Mouse (Mus musculus): ENCODE measurements around the gene Kcnn4. TPM values are rescaled to one million over a fixed set of nuclear protein-coding genes. Genes with fewer than 3 reads are reported as not detected.
"Not testable (repeated sequence)": the region's sequence is repeated elsewhere in the genome, so short reads cannot be mapped to it uniquely, and the experiment has no call there.

The Kcnn4 gene
- polyA plus RNA-seq, 1 experiment from 2014 or later = 1.4 TPM

DNA sequence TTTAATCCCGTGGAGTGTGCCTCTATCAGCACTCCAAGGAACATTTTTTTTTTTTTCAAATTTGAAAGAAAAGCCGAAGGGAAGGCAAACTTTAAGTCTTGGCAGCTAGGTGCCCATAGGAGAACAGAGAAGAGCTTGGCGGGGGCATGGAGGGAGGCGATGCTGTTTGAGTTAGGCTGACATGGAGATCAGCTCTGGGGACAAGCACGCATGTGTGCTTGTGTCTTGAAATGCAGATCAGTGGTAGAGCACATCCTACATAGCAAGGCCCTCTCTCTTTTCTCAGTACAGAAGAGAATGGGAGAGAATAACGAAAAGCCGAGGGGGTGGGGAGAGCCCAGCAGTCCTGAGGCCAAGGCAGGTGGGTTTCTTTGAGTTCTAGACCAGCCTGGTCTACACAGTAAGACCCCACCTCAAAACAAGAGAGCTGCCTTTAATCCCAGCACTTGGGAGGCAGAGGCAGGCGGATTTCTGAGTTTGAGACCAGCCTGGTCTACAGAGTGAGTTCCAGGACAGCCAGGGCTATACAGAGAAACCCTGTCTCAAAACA is 28.4 kb downstream of the Kcnn4 start:
- no peak overlapping the region for H3K4me3 ChIP-seq

DNA sequence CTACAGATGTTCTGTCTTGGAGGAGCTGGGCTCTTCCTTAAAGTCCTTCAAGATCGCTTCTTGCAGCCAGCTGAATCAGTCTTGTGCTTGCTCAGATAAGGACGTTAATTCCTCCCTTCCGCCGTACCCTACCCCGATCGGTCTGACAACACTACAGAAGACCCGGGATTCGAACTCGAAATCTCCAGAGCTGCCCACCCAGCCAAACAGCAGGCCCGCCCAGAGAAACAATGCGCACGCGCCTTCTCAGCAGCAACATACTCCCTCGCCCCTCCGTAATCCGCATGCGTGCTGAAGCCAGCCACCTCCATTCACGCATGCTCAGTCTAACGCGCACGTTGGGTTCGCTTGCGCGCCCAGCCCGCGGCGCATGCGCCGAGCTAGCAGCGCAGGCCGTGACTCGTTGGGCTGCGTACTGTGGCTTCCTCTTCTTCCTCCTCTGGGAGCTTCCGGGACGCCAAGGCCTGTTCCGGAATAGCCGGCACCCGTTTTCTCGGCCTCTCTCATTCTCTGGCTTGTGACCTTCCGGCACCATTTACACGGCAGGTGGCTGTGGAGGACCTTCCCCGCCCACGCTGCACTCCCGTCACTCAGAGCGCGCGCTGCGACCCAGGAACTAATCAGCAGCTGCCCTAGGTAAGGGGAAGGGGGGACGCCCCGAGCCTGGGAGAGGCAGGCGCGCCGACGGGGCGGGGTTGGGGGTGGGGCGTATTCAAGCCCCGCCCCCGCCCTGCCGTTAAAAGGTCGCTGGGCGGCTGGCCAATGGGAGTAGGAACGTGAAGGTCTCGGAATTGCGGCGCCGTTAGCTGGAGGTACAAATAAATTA is 29.4 kb downstream of the Kcnn4 start, which contains the start of gene Smg9:
Gene Smg9, plus strand, starts transcription at position 364 of the 826 bp plus-strand sequence.
- ATAC-seq (ENCODE audit: low FRiP score, low read depth) = peak; percentile 94
- Histone ChIP-seq H3K9me3 (peaks cover 8% of the 10 kb centered on the region; the same call in 1 of the 2 replicates), H3K27ac (peak within 1 kb of the TSS; percentile 94), H3K4me2 (replicated peaks) (peak within 1 kb of the TSS; percentile 68), H3K4me1 (peaks cover 24% of the 10 kb centered on the region), H3K9ac (peak within 1 kb of the TSS; percentile 69), H3K27me3 (no peaks in the 10 kb centered on the region), H3K36me3 (peaks cover 22% of the 10 kb centered on the region), H3K4me3 (peak within 1 kb of the TSS; percentile 61)
- WGBS = 2% methylated on average over 66 of the region's 66 CpGs

More for the DNA sequence above, 28.4 kb downstream of the Kcnn4 start:
- Histone ChIP-seq H3K4me2 (replicated peaks) (no peak overlapping the region), H3K9me3 (peaks cover 8% of the 10 kb centered on the region; the same call in 1 of the 2 replicates), H3K36me3 (peaks cover 14% of the 10 kb centered on the region), H3K4me1 (peaks cover 26% of the 10 kb centered on the region), H3K27me3 (no peaks in the 10 kb centered on the region), H3K27ac (no peak overlapping the region), H3K9ac (no peak overlapping the region)
- no peak for ATAC-seq (ENCODE audit: low FRiP score, low read depth)
- 92% methylated on average over 8 of the region's 8 CpGs for WGBS

DNA sequence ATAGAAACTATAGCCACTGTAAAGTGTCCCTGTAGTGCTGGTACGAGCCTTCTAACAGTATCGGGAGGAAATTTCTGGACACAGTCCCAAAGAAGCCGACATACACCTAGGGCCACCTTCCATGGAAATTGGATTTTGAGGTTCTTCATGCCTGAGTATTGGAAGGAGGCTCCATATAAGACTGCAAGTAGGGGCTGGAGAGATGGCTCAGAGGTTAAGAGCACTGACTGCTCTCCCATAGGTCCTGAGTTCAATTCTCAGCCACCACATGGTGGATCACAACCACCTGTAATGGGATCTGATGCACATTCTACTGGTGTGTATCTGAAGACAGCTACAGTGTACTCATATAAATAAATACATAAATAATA is 30.0 kb downstream of the Kcnn4 start:
- Histone ChIP-seq H3K9ac (peak overlapping the region; percentile 69), H3K36me3 (peaks cover 28% of the 10 kb centered on the region), H3K4me2 (replicated peaks) (peak overlapping the region; percentile 68), H3K27ac (peak overlapping the region; percentile 94), H3K4me1 (peaks cover 18% of the 10 kb centered on the region), H3K27me3 (no peaks in the 10 kb centered on the region), H3K4me3 (peak overlapping the region; percentile 61), H3K9me3 (peaks cover 8% of the 10 kb centered on the region; the same call in 1 of the 2 replicates)
- 17% methylated on average over 3 of the region's 3 CpGs for WGBS
- peak; percentile 7; the same call in 1 of the 2 replicates for ATAC-seq (ENCODE audit: low FRiP score, low read depth)

DNA sequence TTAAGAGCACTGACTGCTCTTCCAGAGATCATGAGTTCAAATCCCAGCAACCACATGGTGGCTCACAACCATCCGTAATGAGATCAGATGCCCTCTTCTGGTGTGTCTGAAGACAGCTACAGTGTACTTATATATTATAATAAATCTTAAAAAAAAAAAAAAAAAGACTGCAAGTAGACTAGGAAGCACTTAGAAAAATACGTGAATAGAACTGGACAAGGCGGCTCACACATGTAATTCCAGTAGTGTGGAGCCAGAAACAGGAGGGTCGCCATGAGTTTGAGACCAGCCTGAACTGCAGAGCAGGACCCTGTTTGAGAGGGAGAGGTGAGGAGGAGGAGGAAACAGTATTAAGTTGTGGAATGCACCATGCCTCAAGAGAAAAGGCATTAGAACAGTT is 30.4 kb downstream of the Kcnn4 start:
- H3K9ac ChIP-seq; H3K27me3 ChIP-seq; ATAC-seq (ENCODE audit: low FRiP score, low read depth); H3K9me3 ChIP-seq; H3K27ac ChIP-seq: not testable (repeated sequence)
- H3K4me2 ChIP-seq (replicated peaks) = peak overlapping the region; percentile 68
- peaks cover 32% of the 10 kb centered on the region for H3K36me3 ChIP-seq
- peaks cover 14% of the 10 kb centered on the region for H3K4me1 ChIP-seq
- peak overlapping the region; percentile 61 for H3K4me3 ChIP-seq
- 97% methylated on average over 4 of the region's 4 CpGs for WGBS

DNA sequence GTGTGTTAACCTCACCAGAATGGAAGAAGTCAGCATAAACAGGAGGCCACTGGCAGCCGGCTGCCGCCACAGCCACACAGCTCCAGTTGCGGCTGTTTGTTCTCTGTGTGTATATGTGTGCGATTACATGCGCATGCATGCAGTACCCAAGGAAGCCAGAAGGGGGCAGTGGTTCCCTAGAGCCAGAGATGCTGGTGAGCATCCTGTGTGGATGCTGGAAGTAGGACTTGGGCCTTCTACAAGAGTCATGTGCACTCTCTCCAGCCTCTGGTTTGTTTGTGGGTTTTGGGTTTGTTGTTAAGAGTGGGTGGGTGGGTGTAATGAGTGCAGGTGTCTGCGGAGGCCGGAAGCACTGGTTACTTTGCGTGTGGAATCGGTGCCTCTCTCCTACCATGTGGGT is 32.8 kb downstream of the Kcnn4 start:
- peaks cover 30% of the 10 kb centered on the region for H3K4me1 ChIP-seq
- H3K27ac ChIP-seq = no peak overlapping the region
- H3K4me2 ChIP-seq (replicated peaks) = no peak overlapping the region
- H3K36me3 ChIP-seq = peaks cover 47% of the 10 kb centered on the region
- no peak for ATAC-seq (ENCODE audit: low FRiP score, low read depth)
- no peak overlapping the region for H3K4me3 ChIP-seq
- H3K27me3 ChIP-seq = no peaks in the 10 kb centered on the region
- 97% methylated on average over 9 of the region's 9 CpGs for WGBS
- H3K9ac ChIP-seq = no peak overlapping the region
- peaks cover 8% of the 10 kb centered on the region; the same call in 1 of the 2 replicates for H3K9me3 ChIP-seq

DNA sequence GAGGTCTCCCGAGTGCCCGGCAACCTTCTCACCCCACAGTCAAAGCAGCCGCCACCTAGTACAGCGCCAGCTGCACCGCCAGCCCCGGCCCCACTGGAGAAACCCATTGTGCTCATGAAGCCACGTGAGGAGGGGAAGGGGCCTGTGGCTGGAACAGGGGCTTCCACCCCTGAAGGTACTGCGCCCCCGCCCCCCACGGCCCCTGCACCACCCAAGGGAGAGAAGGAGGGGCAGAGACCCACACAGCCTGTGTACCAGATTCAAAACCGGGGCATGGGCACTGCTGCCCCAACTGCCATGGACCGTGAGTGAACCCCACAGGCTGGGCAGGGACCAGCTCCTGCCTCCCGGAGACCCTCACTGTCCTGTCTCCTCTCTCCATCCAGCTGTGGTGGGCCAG is 35.6 kb downstream of the Kcnn4 start:
- peaks cover 29% of the 10 kb centered on the region for H3K4me1 ChIP-seq
- ATAC-seq (ENCODE audit: low FRiP score, low read depth) = no peak
- H3K27me3 ChIP-seq = no peaks in the 10 kb centered on the region
- no peak overlapping the region for H3K9ac ChIP-seq
- H3K4me3 ChIP-seq = no peak overlapping the region
- peaks cover 57% of the 10 kb centered on the region for H3K36me3 ChIP-seq
- no peak overlapping the region for H3K27ac ChIP-seq
- H3K9me3 ChIP-seq = peaks cover 8% of the 10 kb centered on the region; the same call in 1 of the 2 replicates
- no peak overlapping the region for H3K4me2 ChIP-seq (replicated peaks)
- over 99% methylated on average over 13 of the region's 13 CpGs for WGBS

DNA sequence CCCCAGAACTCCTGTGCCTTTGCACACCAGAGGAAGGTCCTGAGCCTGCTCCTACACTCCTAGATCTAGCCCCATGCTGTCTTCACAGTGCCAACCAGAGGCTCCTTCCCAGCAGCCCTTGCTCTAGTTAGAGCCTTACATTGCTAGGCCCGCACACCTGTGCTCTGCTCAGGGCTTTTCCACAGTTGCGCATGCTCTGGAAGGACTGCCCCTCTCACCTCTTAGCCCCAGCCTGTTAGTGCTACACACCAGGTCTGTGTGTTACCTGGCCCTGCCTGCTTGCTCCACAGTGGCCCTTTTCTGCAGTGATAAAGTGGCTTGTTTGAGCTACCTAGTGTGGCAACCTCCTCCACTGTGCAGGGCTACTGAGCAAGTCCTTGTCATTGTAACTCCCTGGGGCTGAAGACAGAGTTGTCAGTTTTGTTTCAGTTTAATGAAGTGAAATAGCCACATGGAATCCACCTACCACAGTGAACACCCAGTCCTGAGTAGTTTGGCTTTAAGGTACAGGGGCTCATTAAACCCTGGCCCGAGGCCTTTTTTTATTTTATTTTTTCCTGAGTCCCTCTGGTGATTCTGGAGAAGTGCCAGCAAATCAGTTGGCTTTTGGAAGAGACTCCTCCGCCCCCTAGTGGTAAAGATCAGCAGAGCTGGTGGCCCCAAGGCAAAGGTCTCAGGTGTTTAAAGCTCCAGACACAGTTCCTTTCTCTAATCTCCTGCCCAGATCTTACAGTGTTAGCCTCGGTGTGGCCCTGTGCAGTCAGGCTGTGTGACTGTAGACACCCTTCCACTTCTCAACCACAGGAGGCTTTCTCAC is 36.7 kb downstream of the Kcnn4 start:
- H3K9ac ChIP-seq = peak overlapping the region; percentile 20; the same call in 1 of the 2 replicates
- peaks cover 23% of the 10 kb centered on the region for H3K4me1 ChIP-seq
- H3K27me3 ChIP-seq = no peaks in the 10 kb centered on the region
- peak; percentile 37; the same call in 1 of the 2 replicates for ATAC-seq (ENCODE audit: low FRiP score, low read depth)
- no peak overlapping the region for H3K4me3 ChIP-seq
- H3K27ac ChIP-seq = peak overlapping the region; percentile 49; the same call in 1 of the 2 replicates
- H3K4me2 ChIP-seq (replicated peaks) = no peak overlapping the region
- peaks cover 59% of the 10 kb centered on the region for H3K36me3 ChIP-seq
- 32% methylated on average over 5 of the region's 5 CpGs for WGBS
- peaks cover 8% of the 10 kb centered on the region; the same call in 1 of the 2 replicates for H3K9me3 ChIP-seq

DNA sequence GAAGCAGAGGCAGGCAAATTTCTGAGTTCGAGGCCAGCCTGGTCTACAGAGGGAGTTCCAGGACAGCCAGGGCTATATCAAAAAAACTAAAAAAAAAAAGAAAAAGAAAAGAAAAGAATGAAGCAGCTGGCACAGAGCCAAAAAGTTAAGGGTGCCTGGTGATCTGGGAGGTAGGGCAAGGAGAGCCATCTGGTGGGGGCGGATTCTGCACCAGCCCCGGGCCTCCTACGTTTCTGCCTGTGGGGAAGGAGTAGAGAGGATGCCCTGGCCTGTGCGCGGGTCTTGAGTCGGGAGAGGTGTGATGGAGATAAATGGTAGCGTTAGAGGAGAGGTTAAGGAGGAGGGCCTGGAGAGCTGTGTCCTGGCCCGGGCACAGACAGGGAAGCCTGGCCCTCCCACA is 38.1 kb downstream of the Kcnn4 start:
- Histone ChIP-seq H3K9ac (no peak overlapping the region), H3K27ac (no peak overlapping the region), H3K27me3 (no peaks in the 10 kb centered on the region), H3K9me3 (no peaks in the 10 kb centered on the region), H3K4me3 (no peak overlapping the region), H3K36me3 (peaks cover 56% of the 10 kb centered on the region), H3K4me2 (replicated peaks) (no peak overlapping the region), H3K4me1 (peaks cover 23% of the 10 kb centered on the region)
- WGBS = 84% methylated on average over 9 of the region's 9 CpGs
- no peak for ATAC-seq (ENCODE audit: low FRiP score, low read depth)

DNA sequence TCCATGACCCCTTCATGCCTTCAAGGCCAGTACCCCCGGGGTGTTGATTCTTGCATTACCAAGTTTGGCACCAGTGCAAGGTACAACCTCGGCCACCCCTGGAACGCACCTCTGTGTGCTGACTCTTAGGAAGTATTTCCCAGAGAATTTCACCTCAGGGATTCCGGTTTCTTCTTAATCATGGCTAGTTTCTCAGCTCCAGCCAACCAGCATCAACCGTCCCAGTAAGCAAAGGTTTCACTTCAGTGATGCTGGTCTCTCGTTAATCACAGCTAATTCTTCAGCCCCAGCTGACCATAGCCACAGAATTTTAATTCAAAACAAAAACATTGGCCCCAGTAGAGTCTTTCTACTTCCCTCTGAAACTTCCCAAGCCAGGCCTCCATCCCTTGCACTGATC is 40.1 kb downstream of the Kcnn4 start:
- no peak for ATAC-seq (ENCODE audit: low FRiP score, low read depth)
- Histone ChIP-seq H3K4me1 (peaks cover 23% of the 10 kb centered on the region), H3K27ac (no peak overlapping the region), H3K4me3 (no peak overlapping the region), H3K27me3 (no peaks in the 10 kb centered on the region), H3K9ac (no peak overlapping the region), H3K9me3 (no peaks in the 10 kb centered on the region), H3K4me2 (replicated peaks) (no peak overlapping the region), H3K36me3 (peaks cover 50% of the 10 kb centered on the region)
- 83% methylated on average over 6 of the region's 6 CpGs for WGBS

DNA sequence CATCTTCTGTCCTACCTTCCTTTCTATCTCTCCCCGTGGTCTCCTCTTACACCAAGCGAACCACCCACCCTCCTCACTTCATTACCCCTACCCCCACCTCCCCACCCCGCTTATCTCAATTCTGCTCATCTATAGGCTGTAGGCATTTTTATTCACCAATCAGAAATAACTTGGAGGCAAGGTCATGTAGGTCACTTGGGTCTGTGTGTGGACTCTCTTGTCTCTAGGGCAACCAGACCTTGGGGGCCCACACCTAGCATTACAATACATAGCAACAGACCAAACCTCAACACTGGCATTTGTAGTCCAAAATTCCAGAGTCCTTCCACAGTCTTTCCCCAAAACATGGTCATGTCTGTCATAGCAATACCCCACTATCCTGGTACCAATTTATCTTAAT is 40.8 kb downstream of the Kcnn4 start:
- H3K27me3 ChIP-seq = no peaks in the 10 kb centered on the region
- H3K9me3 ChIP-seq = no peaks in the 10 kb centered on the region
- peaks cover 45% of the 10 kb centered on the region for H3K36me3 ChIP-seq
- no peak overlapping the region for H3K4me3 ChIP-seq
- no peak overlapping the region for H3K9ac ChIP-seq
- no peak overlapping the region for H3K27ac ChIP-seq
- H3K4me1 ChIP-seq = peaks cover 21% of the 10 kb centered on the region
- ATAC-seq (ENCODE audit: low FRiP score, low read depth) = no peak
- 80% methylated on average over 3 of the region's 3 CpGs for WGBS
- H3K4me2 ChIP-seq (replicated peaks) = no peak overlapping the region

DNA sequence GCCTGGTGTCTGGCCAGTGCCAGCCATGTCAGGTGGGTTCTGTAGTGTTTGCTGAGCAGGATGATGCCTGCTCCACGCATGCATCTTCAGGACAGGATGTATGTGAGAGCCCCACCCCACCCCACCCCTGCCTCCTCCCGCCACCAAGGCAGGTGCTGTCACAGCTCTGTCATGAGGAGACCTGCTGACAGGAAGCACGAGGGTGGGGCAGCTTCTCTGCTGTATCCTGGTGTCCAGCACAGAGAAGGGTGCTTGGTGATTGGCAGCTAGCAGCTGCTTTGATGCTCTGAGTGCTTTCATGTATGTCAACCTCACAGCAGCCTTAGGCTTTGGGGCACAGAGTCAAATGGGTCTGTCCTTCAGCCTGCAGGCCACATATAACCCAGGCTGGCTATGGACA is 43.6 kb downstream of the Kcnn4 start:
- H3K27ac ChIP-seq = no peak overlapping the region
- H3K36me3 ChIP-seq = peaks cover 43% of the 10 kb centered on the region
- no peaks in the 10 kb centered on the region for H3K27me3 ChIP-seq
- H3K4me3 ChIP-seq = no peak overlapping the region
- peaks cover 9% of the 10 kb centered on the region for H3K4me1 ChIP-seq
- no peak for ATAC-seq (ENCODE audit: low FRiP score, low read depth)
- WGBS = 83% methylated on average over 3 of the region's 3 CpGs
- H3K9ac ChIP-seq = no peak overlapping the region
- H3K4me2 ChIP-seq (replicated peaks) = no peak overlapping the region
- H3K9me3 ChIP-seq = no peaks in the 10 kb centered on the region

DNA sequence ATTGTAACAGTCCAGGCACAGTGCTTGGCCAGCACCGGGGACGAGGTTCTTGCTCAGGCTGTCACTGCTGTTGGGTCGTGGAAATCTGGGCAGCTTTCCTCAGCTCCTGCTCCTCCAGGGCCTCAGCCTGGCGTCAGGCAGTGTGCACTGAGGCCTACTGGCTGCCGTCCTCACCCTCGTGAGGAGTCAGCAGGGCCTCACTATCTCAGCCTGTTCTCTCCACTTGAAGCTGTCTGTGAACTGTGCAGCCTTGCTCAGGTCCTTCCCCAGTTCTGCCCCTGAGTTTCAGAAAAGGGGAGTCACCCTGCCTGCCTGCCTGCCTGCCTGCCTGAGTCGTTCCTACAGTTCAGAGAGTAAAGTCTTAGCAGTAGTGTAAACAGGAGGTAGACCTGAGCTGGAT is 45.2 kb downstream of the Kcnn4 start:
- WGBS = 88% methylated on average over 7 of the region's 7 CpGs
- H3K4me2 ChIP-seq (replicated peaks) = no peak overlapping the region
- no peaks in the 10 kb centered on the region for H3K27me3 ChIP-seq

More for the DNA sequence above, 45.2 kb downstream of the Kcnn4 start:
- ATAC-seq (ENCODE audit: low FRiP score, low read depth) = no peak
- H3K27ac ChIP-seq = no peak overlapping the region
- peaks cover 6% of the 10 kb centered on the region for H3K4me1 ChIP-seq
- H3K9ac ChIP-seq = no peak overlapping the region
- no peaks in the 10 kb centered on the region for H3K9me3 ChIP-seq
- H3K4me3 ChIP-seq = no peak overlapping the region
- H3K36me3 ChIP-seq = peaks cover 40% of the 10 kb centered on the region
